Mouse (Mus musculus): Measurements from ENCODE around the gene Nosip.

DNA sequence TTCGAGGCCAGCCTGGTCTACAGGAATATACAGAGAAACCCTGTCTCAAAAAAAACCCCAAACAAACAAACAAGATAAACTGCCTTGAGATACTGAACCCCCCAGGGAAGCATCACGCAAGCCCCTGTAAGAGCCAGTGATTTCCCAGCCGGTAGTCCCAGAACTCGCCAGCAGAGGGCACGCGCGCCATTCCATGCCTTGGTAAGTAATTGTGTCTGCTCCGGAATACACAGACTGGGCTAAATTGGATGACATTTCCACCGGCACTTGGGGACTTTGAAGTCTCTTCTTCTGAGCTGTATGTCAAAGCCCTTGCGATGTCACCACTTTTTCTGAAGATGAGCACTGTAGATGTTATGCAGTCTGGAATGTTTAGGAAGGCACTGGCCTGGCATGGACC lies 17.6 kb downstream of the Nosip start:
- peak; percentile 88; the same call in 1 of the 2 replicates for TF ChIP-seq CTCF (IDR thresholded peaks at IDR 0.05; ENCODE audit: control insufficient read depth, insufficient read depth, insufficient replicate concordance, low read depth, low read length)
- no peak for TF ChIP-seq POLR2A (IDR thresholded peaks at IDR 0.05; ENCODE audit: control insufficient read depth, low read depth, low read length)
